Mouse (Mus musculus) E14TG2a.4 (cell line): ENCODE data around the gene 3110082J24Rik.

Source experiments
- CTCF ChIP-seq: conservative IDR thresholded peaks from 2 replicates; pipeline ENCODE4 v1.5.1; 2014; ENCODE audit warnings: low read length
- NANOG ChIP-seq: IDR thresholded peaks from 2 replicates; pipeline ENCODE4 v1.6.1; 2014; ENCODE audit warnings: borderline replicate concordance, low read length, mixed read lengths

GRCm38 (mm10) chr5:30108233-30108632 lies 2.3 kb upstream of the 3110082J24Rik start:
- TF ChIP-seq CTCF (no peak), NANOG (no peak)
